Mouse (Mus musculus) heart, embryonic 12.5 days (tissue): ENCODE results near the gene Gm17304. TPM values are rescaled to one million over a fixed set of nuclear protein-coding genes. Genes with fewer than 3 reads are reported as not detected.
A peak's percentile ranks its signal among the peaks of the same experiment; 100 is the strongest.

Experiments used
- ATAC-seq: fragments of 200-750 bp; cut with Nextera tagmentation; 2 replicates; pipeline ENCODE4 v1.8.0; 2017; ENCODE audit warnings: moderate TSS enrichment, moderate library complexity; ENCODE audit not compliant: insufficient number of reproducible peaks, low FRiP score
- H3K27ac ChIP-seq: fragments of 300-500 bp; sonication (generic); 2 replicates; pipeline ENCODE4 v1.5.1; 2016; ENCODE audit warnings: mild to moderate bottlenecking, moderate library complexity; ENCODE audit not compliant: poor library complexity, severe bottlenecking
- H3K27me3 ChIP-seq: fragments of 300-500 bp; sonication (generic); replicated peaks from 2 replicates; pipeline ENCODE4 v1.6.1; 2016; ENCODE audit warnings: mild to moderate bottlenecking, moderate library complexity
- H3K36me3 ChIP-seq: fragments of 300-500 bp; sonication (generic); 2 replicates; pipeline ENCODE4 v1.6.1; 2016; ENCODE audit warnings: mild to moderate bottlenecking, moderate library complexity
- H3K4me1 ChIP-seq: fragments of 300-500 bp; sonication (generic); replicated peaks from 2 replicates; pipeline ENCODE4 v1.6.1; 2016; ENCODE audit warnings: mild to moderate bottlenecking
- H3K4me2 ChIP-seq: fragments of 300-500 bp; sonication (generic); 2 replicates; pipeline ENCODE4 v1.6.1; 2016; ENCODE audit warnings: mild to moderate bottlenecking, moderate library complexity
- H3K4me3 ChIP-seq: fragments of 300-500 bp; sonication (generic); 2 replicates; pipeline ENCODE4 v1.5.1; 2016; ENCODE audit warnings: mild to moderate bottlenecking
- H3K9ac ChIP-seq: fragments of 300-500 bp; sonication (generic); 2 replicates; pipeline ENCODE4 v1.6.1; 2016; ENCODE audit warnings: mild to moderate bottlenecking, moderate library complexity
- H3K9me3 ChIP-seq: fragments of 300-500 bp; sonication (generic); replicated peaks from 2 replicates; pipeline ENCODE4 v1.6.1; 2016; ENCODE audit warnings: mild to moderate bottlenecking, moderate library complexity
- WGBS: fragments of 180-500 bp; shearing (Covaris S2); methylation state at CpG from one replicate; pipeline ENCODE4 v1.1.7; 2016; 5-methylcytosine and 5-hydroxymethylcytosine counted together
- polyA plus RNA-seq: library from polyadenylated mRNA; unstranded; fragments of >200 nt; fragmentation: Nextera tagmentation; extraction: Ambion mirVana; gene quantifications from 2 replicates; pipeline ENCODE4 v1.2.1, GENCODE M21; 2016

Gene Gm17304
- polyA plus RNA-seq, result not detected in 2 replicates

GRCm38 (mm10) chr5:106608798-106609197 is at the start of gene Gm17304:
Gm17304 (plus strand) TSS chr5:106609098.
- Histone ChIP-seq H3K4me2 (no peak within 1 kb of the TSS), H3K9me3 (no peaks in the 10 kb centered on the region), H3K9ac (no peak within 1 kb of the TSS), H3K4me1 (peaks cover 7% of the 10 kb centered on the region), H3K27me3 (no peaks in the 10 kb centered on the region), H3K36me3 (peaks cover 39% of the 10 kb centered on the region), H3K4me3 (no peak within 1 kb of the TSS), H3K27ac (no peak within 1 kb of the TSS)
- ATAC-seq, result no peak
- 79% methylated on average over 4 of the region's 4 CpGs for WGBS

- H3K4me3 ChIP-seq, result peak overlapping the region; percentile 45
- no peaks in the 10 kb centered on the region for H3K36me3 ChIP-seq
- peak overlapping the region; percentile 76 for H3K4me2 ChIP-seq
- WGBS, result 5% methylated on average over 40 of the region's 40 CpGs
- ATAC-seq, result peak; percentile 42
- peaks cover 15% of the 10 kb centered on the region for H3K4me1 ChIP-seq
- no peak overlapping the region for H3K27ac ChIP-seq
- H3K9ac ChIP-seq, result peak overlapping the region; percentile 51
- no peaks in the 10 kb centered on the region for H3K9me3 ChIP-seq
- peaks cover 81% of the 10 kb centered on the region for H3K27me3 ChIP-seq
Measured at GRCm38 (mm10) chr5:106560631-106561498, 48.0 kb upstream of the Gm17304 start.

GRCm38 (mm10) chr5:106561499-106561822 is 47.4 kb upstream of the Gm17304 start:
- H3K9me3 ChIP-seq, result no peaks in the 10 kb centered on the region
- H3K36me3 ChIP-seq, result no peaks in the 10 kb centered on the region
- H3K27me3 ChIP-seq, result peaks cover 85% of the 10 kb centered on the region
- 9% methylated on average over 8 of the region's 8 CpGs for WGBS
- H3K4me3 ChIP-seq, result peak overlapping the region; percentile 45
- H3K4me1 ChIP-seq, result peaks cover 15% of the 10 kb centered on the region
- H3K27ac ChIP-seq, result no peak overlapping the region
- 0 out of 2 replicates have a peak overlapping the region, but pooled peaks have one; percentile 51 for H3K9ac ChIP-seq
- ATAC-seq, result no peak
- H3K4me2 ChIP-seq, result peak overlapping the region; percentile 76

GRCm38 (mm10) chr5:106566025-106566424 is 42.9 kb upstream of the Gm17304 start:
- no peak for ATAC-seq
- Histone ChIP-seq H3K4me2 (no peak overlapping the region), H3K9ac (no peak overlapping the region), H3K4me1 (peaks cover 5% of the 10 kb centered on the region), H3K4me3 (no peak overlapping the region), H3K9me3 (no peaks in the 10 kb centered on the region), H3K27me3 (peaks cover 72% of the 10 kb centered on the region), H3K27ac (no peak overlapping the region), H3K36me3 (no peaks in the 10 kb centered on the region)
- WGBS, result 39% methylated on average over 6 of the region's 6 CpGs

- no peaks in the 10 kb centered on the region for H3K9me3 ChIP-seq
- WGBS, result 6% methylated on average over 52 of the region's 55 CpGs
- peak overlapping the region; percentile 72 for H3K9ac ChIP-seq
- H3K27ac ChIP-seq, result no peak overlapping the region
- peaks cover 14% of the 10 kb centered on the region for H3K27me3 ChIP-seq
- peak; percentile 56 for ATAC-seq
- H3K36me3 ChIP-seq, result no peaks in the 10 kb centered on the region
- H3K4me2 ChIP-seq, result peak overlapping the region; percentile 100
- peak overlapping the region; percentile 69 for H3K4me3 ChIP-seq
- no peaks in the 10 kb centered on the region for H3K4me1 ChIP-seq
Measured at GRCm38 (mm10) chr5:106573742-106574559, 34.9 kb upstream of the Gm17304 start.

GRCm38 (mm10) chr5:106574560-106574946 is 34.3 kb upstream of the Gm17304 start:
- H3K9me3 ChIP-seq, result no peaks in the 10 kb centered on the region
- H3K4me2 ChIP-seq, result peak overlapping the region; percentile 100
- H3K27me3 ChIP-seq, result peaks cover 10% of the 10 kb centered on the region
- H3K4me1 ChIP-seq, result no peaks in the 10 kb centered on the region
- under 1% methylated on average over 43 of the region's 45 CpGs for WGBS
- ATAC-seq, result peak; percentile 91
- no peak overlapping the region for H3K27ac ChIP-seq
- peak overlapping the region; percentile 72 for H3K9ac ChIP-seq
- H3K36me3 ChIP-seq, result no peaks in the 10 kb centered on the region
- peak overlapping the region; percentile 69 for H3K4me3 ChIP-seq

- Histone ChIP-seq H3K4me3 (peak overlapping the region; percentile 69), H3K27ac (no peak overlapping the region), H3K36me3 (no peaks in the 10 kb centered on the region), H3K4me1 (no peaks in the 10 kb centered on the region), H3K9me3 (no peaks in the 10 kb centered on the region), H3K27me3 (peaks cover 10% of the 10 kb centered on the region), H3K4me2 (peak overlapping the region; percentile 100), H3K9ac (no peak overlapping the region)
- 27% methylated on average over 4 of the region's 4 CpGs for WGBS
- no peak for ATAC-seq
Measured at GRCm38 (mm10) chr5:106575098-106575497, 33.8 kb upstream of the Gm17304 start.

- Histone ChIP-seq H3K27ac (no peak overlapping the region), H3K4me2 (no peak overlapping the region), H3K4me1 (no peaks in the 10 kb centered on the region), H3K36me3 (no peaks in the 10 kb centered on the region), H3K9ac (no peak overlapping the region), H3K27me3 (peaks cover 8% of the 10 kb centered on the region), H3K4me3 (no peak overlapping the region), H3K9me3 (no peaks in the 10 kb centered on the region)
- 81% methylated on average over 9 of the region's 9 CpGs for WGBS
- ATAC-seq, result no peak
Measured at GRCm38 (mm10) chr5:106577237-106577888, 31.5 kb upstream of the Gm17304 start.

- Histone ChIP-seq H3K4me1 (no peaks in the 10 kb centered on the region), H3K36me3 (no peaks in the 10 kb centered on the region), H3K4me3 (no peak overlapping the region), H3K9me3 (no peaks in the 10 kb centered on the region), H3K9ac (no peak overlapping the region), H3K27me3 (no peaks in the 10 kb centered on the region), H3K27ac (no peak overlapping the region), H3K4me2 (no peak overlapping the region)
- ATAC-seq, result no peak
- 66% methylated on average over 7 of the region's 7 CpGs for WGBS
Measured at GRCm38 (mm10) chr5:106580943-106581342, 28.0 kb upstream of the Gm17304 start.

- no peak overlapping the region for H3K4me2 ChIP-seq
- H3K27ac ChIP-seq, result no peak overlapping the region
- H3K36me3 ChIP-seq, result peaks cover 21% of the 10 kb centered on the region; the same call in 1 of the 2 replicates
- ATAC-seq, result no peak
- no peaks in the 10 kb centered on the region for H3K27me3 ChIP-seq
- H3K4me3 ChIP-seq, result no peak overlapping the region
- H3K9ac ChIP-seq, result no peak overlapping the region
- no peaks in the 10 kb centered on the region for H3K9me3 ChIP-seq
- 81% methylated on average over 9 of the region's 9 CpGs for WGBS
- H3K4me1 ChIP-seq, result no peaks in the 10 kb centered on the region
Measured at GRCm38 (mm10) chr5:106589006-106589405, 19.9 kb upstream of the Gm17304 start.

- ATAC-seq, result no peak
- no peaks in the 10 kb centered on the region for H3K4me1 ChIP-seq
- H3K27me3 ChIP-seq, result no peaks in the 10 kb centered on the region
- H3K27ac ChIP-seq, result no peak overlapping the region
- no peak overlapping the region for H3K4me2 ChIP-seq
- H3K9me3 ChIP-seq, result no peaks in the 10 kb centered on the region
- H3K36me3 ChIP-seq, result peaks cover 21% of the 10 kb centered on the region; the same call in 1 of the 2 replicates
- no peak overlapping the region for H3K9ac ChIP-seq
- WGBS, result 89% methylated on average over 11 of the region's 11 CpGs
- H3K4me3 ChIP-seq, result no peak overlapping the region
Measured at GRCm38 (mm10) chr5:106589670-106590069, 19.2 kb upstream of the Gm17304 start.
